Mouse (Mus musculus): ENCODE data around the gene Olfr583.

The Olfr583 gene

DNA sequence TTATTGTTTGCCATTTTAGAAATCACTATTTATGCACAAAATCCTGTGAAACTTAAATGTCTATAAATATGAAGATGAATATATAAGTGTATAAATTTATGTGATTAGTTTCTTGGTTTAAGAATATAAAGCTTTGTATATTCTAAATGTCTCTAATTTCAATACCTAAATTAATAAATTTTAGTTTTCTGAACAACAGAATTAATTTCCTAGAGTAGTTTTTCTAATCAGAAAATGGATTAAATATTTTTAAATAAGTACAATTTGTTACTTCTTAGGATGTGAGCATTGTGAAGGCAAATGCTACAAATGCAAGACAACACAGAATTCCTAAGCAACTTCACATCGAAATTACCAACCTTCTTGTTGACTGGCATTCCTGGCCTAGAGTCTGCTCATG is at the start of gene Olfr583:
Gene Olfr583 (plus strand): TSS at position 301 of the 400 bp plus-strand sequence.
- in situ Hi-C loops (cut with MboI, MseI), result no loop called here

DNA sequence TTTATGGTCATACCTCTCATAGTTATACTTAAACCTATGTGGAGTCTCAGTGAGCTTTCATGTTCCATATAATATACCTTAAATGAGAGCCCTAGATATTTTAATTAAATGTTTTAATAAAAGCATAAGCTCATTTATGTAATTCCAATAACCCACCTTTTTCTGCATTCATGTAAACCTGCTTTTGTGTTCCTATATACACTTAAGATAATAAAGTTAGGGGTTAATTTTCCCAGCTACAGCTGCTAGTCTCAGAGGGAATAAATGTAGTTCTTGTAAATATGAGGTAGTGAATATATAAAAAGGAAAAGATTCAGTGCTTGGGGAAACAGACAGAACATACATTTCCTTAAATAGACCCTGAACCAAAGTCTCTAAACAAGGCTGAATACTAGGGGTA is 13.4 kb upstream of the Olfr583 start, which contains the start of gene Olfr582:
Gene Olfr582 (plus strand): TSS at position 301 of the 400 bp plus-strand sequence.
- in situ Hi-C loops (cut with MboI, MseI), result no loop called here

DNA sequence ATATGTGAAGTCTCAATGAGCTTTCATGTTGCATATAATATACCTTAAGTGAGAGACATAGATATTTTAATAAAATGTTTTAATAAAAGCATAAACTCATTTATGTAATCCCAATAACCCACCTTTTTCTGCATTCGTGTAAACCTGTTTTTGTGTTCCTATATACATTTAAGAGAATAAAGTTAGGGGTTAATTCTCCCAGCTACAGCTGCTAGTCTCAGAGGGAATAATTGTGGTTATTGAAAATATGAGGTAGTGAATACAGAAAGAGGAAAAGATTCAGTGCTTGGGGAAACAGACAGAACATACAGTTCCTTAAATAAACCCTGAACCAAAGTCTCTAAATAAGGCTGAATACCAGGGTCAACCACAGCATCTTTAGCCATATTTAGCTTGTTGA is 30.5 kb downstream of the Olfr583 start, which contains the start of gene Olfr584:
Gene Olfr584 (plus strand): TSS at position 301 of the 400 bp plus-strand sequence.
- in situ Hi-C loops (cut with MboI, MseI), result no loop called here

DNA sequence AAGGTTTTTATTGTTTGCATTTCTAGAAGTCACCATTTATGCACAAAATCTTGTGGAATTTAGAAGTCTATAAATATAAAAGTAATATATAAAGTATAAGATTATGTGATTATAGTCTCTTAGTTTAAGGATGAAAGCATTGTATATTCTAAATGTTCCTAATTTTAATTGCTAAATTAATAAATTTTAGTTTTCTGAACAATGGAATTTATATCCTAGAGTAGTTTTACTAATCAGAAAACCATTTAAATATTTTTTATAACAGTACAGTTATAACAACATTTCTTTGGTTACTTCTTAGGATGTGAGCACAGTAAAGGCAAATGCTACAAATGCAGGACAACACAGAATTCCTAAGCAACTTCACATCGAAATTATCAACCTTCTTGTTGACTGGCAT is 46.3 kb downstream of the Olfr583 start, which contains the start of gene Olfr585:
Gene Olfr585 (plus strand): TSS at position 301 of the 400 bp plus-strand sequence.
- in situ Hi-C loops (cut with MboI, MseI), result no loop called here
